Mouse (Mus musculus) midbrain, postnatal 0 days (tissue): ENCODE results near the gene Zan. TPM values are rescaled to one million over a fixed set of nuclear protein-coding genes. Genes with fewer than 3 reads are reported as not detected.

Experiments used
- ATAC-seq: fragments of 200-750 bp; cut with Nextera tagmentation; 2 replicates; pipeline ENCODE4 v1.8.0; 2017; ENCODE audit warnings: moderate number of reproducible peaks, mild to moderate bottlenecking, moderate TSS enrichment, moderate library complexity; ENCODE audit not compliant: low FRiP score
- DNase-seq: peaks from one replicate; pipeline ENCODE4 v3.0.0-alpha.2; 2015; ENCODE audit warnings: low spot score
- H3K27ac ChIP-seq: fragments of 300-500 bp; sonication (generic); 2 replicates; pipeline ENCODE4 v1.5.1; 2014; ENCODE audit warnings: low read depth, mild to moderate bottlenecking, low read length, mixed read lengths
- H3K27me3 ChIP-seq: fragments of 300-500 bp; sonication (generic); 2 replicates; pipeline ENCODE4 v1.6.1; 2014; ENCODE audit warnings: low read length, control low read depth, mixed read lengths; ENCODE audit not compliant: insufficient read depth
- H3K36me3 ChIP-seq: fragments of 300-500 bp; sonication (generic); 2 replicates; pipeline ENCODE4 v1.6.1; 2014; ENCODE audit warnings: low read length, control low read depth, mixed read lengths; ENCODE audit not compliant: insufficient read depth
- H3K4me1 ChIP-seq: fragments of 300-500 bp; sonication (generic); 2 replicates; pipeline ENCODE4 v1.6.1; 2014; ENCODE audit warnings: mild to moderate bottlenecking, control low read depth, antibody characterized with exemption, low read length, mixed read lengths; ENCODE audit not compliant: insufficient read depth
- H3K4me2 ChIP-seq: fragments of 300-500 bp; sonication (generic); 2 replicates; pipeline ENCODE4 v1.6.1; 2014; ENCODE audit warnings: low read depth, mild to moderate bottlenecking, low read length, mixed read lengths; ENCODE audit not compliant: poor library complexity, severe bottlenecking
- H3K4me3 ChIP-seq: fragments of 300-500 bp; sonication (generic); 2 replicates; pipeline ENCODE4 v1.5.1; 2014; ENCODE audit warnings: low read depth, mild to moderate bottlenecking, low read length, moderate library complexity
- H3K9ac ChIP-seq: fragments of 300-500 bp; sonication (generic); replicated peaks from 2 replicates; pipeline ENCODE4 v1.6.1; 2014; ENCODE audit warnings: mild to moderate bottlenecking, low read length, moderate library complexity, mixed read lengths; ENCODE audit not compliant: poor library complexity, severe bottlenecking
- H3K9me3 ChIP-seq: fragments of 300-500 bp; sonication (generic); 2 replicates; pipeline ENCODE4 v1.6.1; 2016; ENCODE audit warnings: low read length, control low read depth
- CTCF ChIP-seq: IDR thresholded peaks from 2 replicates; pipeline ENCODE4 v1.5.1; 2016; ENCODE audit warnings: antibody characterized with exemption, mild to moderate bottlenecking
- WGBS: fragments of 180-500 bp; shearing (Covaris S2); extraction: QIAGEN DNeasy Blood & Tissue Kit; methylation state at CpG from one replicate; pipeline ENCODE4 v1.1.7; 2014; 5-methylcytosine and 5-hydroxymethylcytosine counted together
- polyA plus RNA-seq: library from polyadenylated mRNA; unstranded; fragments of >200 nt; fragmentation: Nextera tagmentation; extraction: Ambion mirVana; gene quantifications from 2 replicates; pipeline ENCODE4 v1.2.1, GENCODE M21; 2015
- total RNA-seq: library from RNA; depleted of rRNA; stranded (reverse); fragments of >200 nt; gene quantifications from 2 replicates; pipeline ENCODE4 v1.2.3, GENCODE M21; 2014

Gene Zan
- total and polyA plus RNA-seq, 2 experiments from 2014 or later, result 0.31 to 0.99 TPM

DNA sequence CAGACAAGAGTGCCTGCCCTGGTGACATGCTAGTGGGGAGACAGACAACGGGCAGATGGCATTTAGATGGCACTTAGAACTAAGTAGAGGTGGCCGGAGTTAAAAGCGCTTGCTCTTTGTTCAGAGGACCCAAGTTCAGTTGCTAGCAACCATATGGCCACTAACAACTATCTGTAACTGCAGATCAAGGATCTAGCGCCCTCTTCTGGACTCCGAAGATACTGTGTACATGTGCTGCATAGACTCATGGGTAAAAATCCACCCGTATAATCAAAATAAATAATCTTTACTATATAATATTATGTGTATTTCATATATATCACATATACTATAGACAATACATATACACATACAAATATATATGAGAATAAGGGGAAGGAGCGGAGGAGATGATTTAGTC is 10.8 kb upstream of the Zan start:
- Histone ChIP-seq H3K4me2 (no peak overlapping the region), H3K4me3 (no peak overlapping the region), H3K9me3 (no peaks in the 10 kb centered on the region), H3K27me3 (peaks cover 15% of the 10 kb centered on the region; the same call in 1 of the 2 replicates), H3K36me3 (no peaks in the 10 kb centered on the region), H3K27ac (no peak overlapping the region), H3K4me1 (no peaks in the 10 kb centered on the region), H3K9ac (no peak overlapping the region)
- ATAC-seq, result no peak
- WGBS, result 89% methylated on average over 7 of the region's 7 CpGs
- no peak for DNase-seq
- TF ChIP-seq CTCF, result 0 out of 2 replicates have a peak, but pooled peaks have one; percentile 37

DNA sequence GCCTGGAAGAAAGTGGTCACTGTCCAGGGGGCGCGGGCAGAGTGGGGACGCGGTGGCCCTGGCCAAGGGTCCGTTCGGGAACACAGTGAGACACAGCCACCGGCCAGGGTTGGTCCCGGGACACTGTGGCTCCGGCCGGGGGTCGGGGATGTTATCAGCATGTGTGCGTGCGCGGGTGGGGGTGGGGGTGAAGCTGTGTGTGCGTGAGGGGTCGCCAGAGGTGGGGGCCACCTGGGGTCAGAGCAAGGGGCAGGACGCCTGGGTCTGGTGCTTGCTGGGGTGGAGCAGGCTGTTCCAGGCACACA is 8.9 kb upstream of the Zan start:
- TF ChIP-seq CTCF, result no peak
- 3% methylated on average over 12 of the region's 17 CpGs for WGBS
- H3K4me2 ChIP-seq, result peak overlapping the region; percentile 37
- ATAC-seq, result no peak
- no peaks in the 10 kb centered on the region for H3K36me3 ChIP-seq
- H3K27me3 ChIP-seq, result peaks cover 15% of the 10 kb centered on the region; the same call in 1 of the 2 replicates
- H3K4me3 ChIP-seq, result peak overlapping the region; percentile 6; the same call in 1 of the 2 replicates
- no peaks in the 10 kb centered on the region for H3K9me3 ChIP-seq
- no peak overlapping the region; the same call in 1 of the 2 replicates for H3K9ac ChIP-seq
- H3K27ac ChIP-seq, result no peak overlapping the region
- no peak for DNase-seq
- no peaks in the 10 kb centered on the region for H3K4me1 ChIP-seq

DNA sequence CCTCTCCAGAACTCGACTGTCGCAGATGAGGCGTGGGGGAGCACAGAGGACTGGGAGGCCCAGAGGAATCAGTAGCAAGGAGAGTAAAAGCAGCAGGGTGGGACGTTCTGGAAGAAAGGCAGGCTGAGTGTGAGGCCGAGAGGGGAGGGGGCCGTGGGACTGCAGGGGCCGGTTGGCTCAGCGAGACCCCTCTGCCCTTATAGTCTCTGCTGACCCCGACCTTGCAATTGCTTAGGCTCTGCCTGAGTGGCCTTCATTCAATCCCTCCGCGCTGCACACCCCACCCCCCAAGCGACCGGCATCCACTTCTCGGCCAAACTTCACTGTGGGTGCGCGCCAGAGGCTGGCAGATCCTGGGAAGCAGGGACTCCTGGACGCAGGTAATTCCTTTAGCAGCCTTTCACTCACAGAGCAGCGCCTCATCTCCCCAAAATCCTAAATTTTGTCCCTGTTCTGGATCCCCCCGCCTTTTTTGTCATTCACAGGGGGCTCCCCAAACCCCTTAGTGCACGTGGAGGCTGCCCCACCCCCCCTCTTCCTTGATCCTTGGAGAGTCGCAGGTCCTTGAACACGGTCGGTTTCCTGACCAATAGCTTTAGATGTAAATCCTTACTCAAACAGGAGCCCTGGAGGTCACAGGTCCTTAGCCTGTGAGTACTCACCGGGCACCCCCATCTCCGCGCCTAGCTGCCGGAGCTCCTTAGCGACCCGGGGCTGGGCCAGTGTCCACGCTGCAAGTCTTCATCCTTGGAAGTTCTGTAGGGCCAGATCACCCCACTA is 8.4 kb upstream of the Zan start:
- Histone ChIP-seq H3K4me3 (peak overlapping the region; percentile 6; the same call in 1 of the 2 replicates), H3K9ac (no peak overlapping the region; the same call in 1 of the 2 replicates), H3K27ac (no peak overlapping the region), H3K9me3 (no peaks in the 10 kb centered on the region), H3K27me3 (peaks cover 15% of the 10 kb centered on the region; the same call in 1 of the 2 replicates), H3K36me3 (no peaks in the 10 kb centered on the region), H3K4me1 (no peaks in the 10 kb centered on the region), H3K4me2 (peak overlapping the region; percentile 37)
- ATAC-seq (no peak), DNase-seq (no peak)
- no peak for TF ChIP-seq CTCF
- 4% methylated on average over 28 of the region's 30 CpGs for WGBS

DNA sequence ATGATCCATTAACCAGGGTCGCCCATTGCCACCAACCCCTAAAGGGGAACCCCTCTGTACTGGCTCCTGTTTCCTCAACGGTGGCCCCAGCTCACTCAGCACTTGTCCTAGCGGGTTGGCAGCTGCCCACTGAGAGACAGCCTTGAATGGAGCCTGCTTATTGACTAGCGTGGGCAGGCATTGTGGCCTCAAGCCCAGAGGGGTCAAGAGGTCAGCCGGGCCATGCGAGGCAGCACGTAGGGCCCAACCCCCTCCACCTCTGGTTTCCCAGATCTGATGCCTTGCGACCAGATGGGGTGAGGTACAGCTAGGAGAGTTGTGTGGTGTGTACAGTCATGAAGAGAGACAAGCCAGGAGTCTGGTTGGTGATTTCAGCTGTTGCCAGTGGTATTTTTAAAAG is 5.0 kb upstream of the Zan start:
- WGBS, result 19% methylated on average over 8 of the region's 8 CpGs
- Histone ChIP-seq H3K4me1 (no peaks in the 10 kb centered on the region), H3K9me3 (no peaks in the 10 kb centered on the region), H3K9ac (no peak overlapping the region), H3K4me3 (no peak overlapping the region), H3K4me2 (no peak overlapping the region), H3K36me3 (no peaks in the 10 kb centered on the region), H3K27ac (no peak overlapping the region), H3K27me3 (peaks cover 15% of the 10 kb centered on the region; the same call in 1 of the 2 replicates)
- no peak for TF ChIP-seq CTCF
- ATAC-seq, result no peak
- DNase-seq, result no peak

DNA sequence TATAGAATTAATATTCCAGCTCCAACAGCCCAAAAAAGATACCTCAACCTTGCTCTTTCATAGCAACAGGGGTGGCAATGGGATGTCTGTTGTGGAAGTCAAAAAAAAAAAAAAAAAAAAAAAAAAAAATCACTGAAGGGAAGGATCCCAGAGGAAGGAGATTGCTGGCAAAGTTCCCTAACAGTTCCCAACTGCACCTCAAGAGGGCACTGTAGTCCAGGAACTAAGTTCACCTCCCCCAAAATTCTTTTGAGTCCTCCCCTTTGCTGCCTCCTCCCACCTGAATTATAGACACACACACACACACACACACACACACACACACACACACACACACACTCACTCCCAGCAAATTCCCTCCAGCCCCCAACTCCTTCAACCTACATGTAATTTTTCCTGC is 4.3 kb upstream of the Zan start:
- no peak overlapping the region for H3K4me3 ChIP-seq
- H3K27me3 ChIP-seq, result peaks cover 10% of the 10 kb centered on the region; the same call in 1 of the 2 replicates
- peak; percentile 92 for DNase-seq
- no peaks in the 10 kb centered on the region for H3K4me1 ChIP-seq
- peak; percentile 78 for TF ChIP-seq CTCF
- no peak for ATAC-seq
- H3K4me2 ChIP-seq, result no peak overlapping the region
- no peaks in the 10 kb centered on the region for H3K9me3 ChIP-seq
- no peak overlapping the region for H3K9ac ChIP-seq
- H3K27ac ChIP-seq, result no peak overlapping the region
- H3K36me3 ChIP-seq, result no peaks in the 10 kb centered on the region

DNA sequence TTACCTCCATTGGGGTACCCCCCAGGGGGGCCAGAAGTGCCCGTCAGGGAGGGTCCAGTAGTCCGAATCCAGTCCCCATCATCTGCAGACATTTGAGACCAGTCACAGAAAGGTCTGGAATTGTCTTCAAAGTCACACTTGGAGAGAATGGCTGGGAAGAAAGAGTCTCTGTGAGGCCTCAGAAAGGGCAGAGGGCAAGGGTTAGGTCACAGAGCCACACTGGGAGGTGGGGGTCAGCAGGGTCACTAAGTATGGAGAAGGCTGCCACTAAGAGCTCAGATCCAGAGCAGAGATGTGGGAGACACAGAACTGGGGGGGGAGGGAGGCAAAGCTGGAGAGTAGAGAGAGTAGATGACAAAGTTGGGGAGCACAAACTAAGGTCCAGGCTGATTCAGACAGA is 2.5 kb downstream of the Zan start:
- Histone ChIP-seq H3K27me3 (no peaks in the 10 kb centered on the region), H3K9ac (no peak overlapping the region), H3K9me3 (no peaks in the 10 kb centered on the region), H3K36me3 (no peaks in the 10 kb centered on the region), H3K4me3 (no peak overlapping the region), H3K4me1 (no peaks in the 10 kb centered on the region), H3K27ac (no peak overlapping the region), H3K4me2 (no peak overlapping the region)
- TF ChIP-seq CTCF, result no peak
- no peak for ATAC-seq
- 15% methylated on average over 2 of the region's 2 CpGs for whole genome bisulfite sequencing
- DNase-seq, result no peak
